Mouse (Mus musculus): ENCODE measurements around the gene Gca. TPM values are rescaled to one million over a fixed set of nuclear protein-coding genes. Genes with fewer than 3 reads are reported as not detected.
A peak's percentile ranks its signal among the peaks of the same experiment; 100 is the strongest.

Gene Gca
- 4.9 and 5.2 TPM in 2 replicates for polyA plus RNA-seq (2014; fragmentation: Nextera tagmentation; extraction: Ambion mirVana)

DNA sequence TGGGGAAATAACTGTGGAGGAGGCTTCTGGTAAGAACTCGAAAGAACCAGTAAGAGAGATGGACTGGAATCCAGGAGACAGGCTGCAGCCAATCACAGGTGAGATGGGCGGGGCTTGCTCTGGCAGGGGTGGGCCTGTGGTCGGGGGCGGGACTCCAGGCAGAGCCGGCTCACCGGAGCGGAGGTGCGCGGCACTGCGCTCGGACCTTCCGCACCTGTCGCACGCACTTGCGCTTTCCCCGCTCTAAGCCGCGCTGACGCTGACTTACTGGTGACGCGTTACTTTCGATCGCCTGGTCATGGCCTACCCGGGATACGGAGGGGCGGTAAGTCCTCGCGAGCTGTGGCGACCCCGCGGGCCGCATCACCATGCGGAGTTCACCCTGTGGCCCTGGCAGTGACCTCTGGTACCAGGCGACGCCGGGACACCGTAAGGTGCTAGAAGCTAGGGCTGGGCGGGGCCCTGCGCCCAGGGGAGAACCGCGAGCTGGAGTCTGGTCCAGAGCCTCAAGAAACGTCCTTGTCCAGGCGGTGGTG is at the start of gene Gca:
Gene Gca (plus strand): TSS at position 151 of the 536 bp plus-strand sequence.
- no peaks in the 10 kb centered on the region for H3K9me3 ChIP-seq (ENCODE audit: control insufficient read depth, low read length)
- no peak within 1 kb of the TSS for H3K27ac ChIP-seq (ENCODE audit: low read depth, low read length)
- H3K27me3 ChIP-seq (ENCODE audit: control insufficient read depth, insufficient read depth, low read length) = no peaks in the 10 kb centered on the region
- H3K9ac ChIP-seq (ENCODE audit: low read length) = peak within 1 kb of the TSS; percentile 59
- peak within 1 kb of the TSS; percentile 94 for H3K4me2 ChIP-seq (ENCODE audit: low read depth, low read length, severe bottlenecking)
- no peaks in the 10 kb centered on the region for H3K36me3 ChIP-seq (ENCODE audit: control insufficient read depth, insufficient read depth, low read length)
- peak; percentile 98 for ATAC-seq (replicated peaks; ENCODE audit: low FRiP score)
- H3K4me3 ChIP-seq (ENCODE audit: low read depth, low read length) = peak within 1 kb of the TSS; percentile 59
- peak; percentile 91 for DNase-seq (ENCODE audit: low spot score)
- no peaks in the 10 kb centered on the region for H3K4me1 ChIP-seq (replicated peaks; ENCODE audit: control insufficient read depth, insufficient read depth, low read length)
- 1% methylated on average over 43 of the region's 43 CpGs for WGBS

DNA sequence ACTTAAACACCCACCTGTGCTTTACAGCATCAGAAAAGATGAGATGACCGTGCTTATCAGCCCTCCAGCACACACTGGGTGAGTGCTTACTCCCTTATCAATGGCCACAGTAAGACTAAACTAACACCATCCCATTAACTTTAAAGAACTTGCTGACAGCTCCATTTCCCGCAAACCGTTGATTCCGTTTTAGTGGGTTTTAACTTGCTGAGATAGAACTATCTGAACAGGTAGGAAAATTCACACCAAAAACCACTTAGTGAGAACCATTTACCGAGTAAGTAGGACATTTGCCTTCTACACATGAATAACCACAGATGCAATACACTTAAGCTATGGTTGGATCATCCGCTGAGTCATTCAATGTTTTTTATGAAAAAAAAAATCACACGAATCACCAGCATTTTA is 45.1 kb upstream of the Gca start:
- Histone ChIP-seq H3K4me2 (ENCODE audit: low read depth, low read length, severe bottlenecking) (no peak overlapping the region), H3K27ac (ENCODE audit: low read depth, low read length) (no peak overlapping the region), H3K4me1 (replicated peaks; ENCODE audit: control insufficient read depth, insufficient read depth, low read length) (no peaks in the 10 kb centered on the region), H3K9me3 (ENCODE audit: control insufficient read depth, low read length) (no peaks in the 10 kb centered on the region), H3K36me3 (ENCODE audit: control insufficient read depth, insufficient read depth, low read length) (no peaks in the 10 kb centered on the region), H3K9ac (ENCODE audit: low read length) (no peak overlapping the region), H3K4me3 (ENCODE audit: low read depth, low read length) (no peak overlapping the region), H3K27me3 (ENCODE audit: control insufficient read depth, insufficient read depth, low read length) (no peaks in the 10 kb centered on the region)
- WGBS = 89% methylated on average over 7 of the region's 7 CpGs
- DNase-seq (ENCODE audit: low spot score) = no peak
- no peak for ATAC-seq (replicated peaks; ENCODE audit: low FRiP score)

DNA sequence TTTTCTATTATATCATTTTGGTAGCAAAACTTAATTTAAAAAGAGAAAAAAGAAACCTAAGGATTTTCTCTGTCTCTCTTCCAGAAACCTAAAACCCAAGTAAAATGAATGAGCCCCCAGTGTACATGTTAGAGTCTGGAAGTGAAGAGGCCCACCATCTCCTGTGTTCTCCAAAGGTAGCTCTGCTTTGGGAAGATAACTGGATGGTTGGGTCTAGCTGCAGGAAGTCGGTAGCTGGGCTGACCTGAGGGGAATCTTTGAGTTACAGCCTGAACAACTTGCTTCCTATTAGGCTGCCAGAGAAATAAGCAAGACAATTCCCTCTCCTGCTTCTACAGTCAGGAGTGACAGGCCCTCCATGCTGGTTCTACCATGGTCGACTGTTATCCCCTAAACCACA is 44.4 kb upstream of the Gca start:
- DNase-seq (ENCODE audit: low spot score) = no peak
- no peak overlapping the region for H3K4me3 ChIP-seq (ENCODE audit: low read depth, low read length)
- no peak overlapping the region for H3K27ac ChIP-seq (ENCODE audit: low read depth, low read length)
- no peak overlapping the region for H3K4me2 ChIP-seq (ENCODE audit: low read depth, low read length, severe bottlenecking)
- H3K9ac ChIP-seq (ENCODE audit: low read length) = no peak overlapping the region
- H3K27me3 ChIP-seq (ENCODE audit: control insufficient read depth, insufficient read depth, low read length) = no peaks in the 10 kb centered on the region
- no peak for ATAC-seq (replicated peaks; ENCODE audit: low FRiP score)
- no peaks in the 10 kb centered on the region for H3K36me3 ChIP-seq (ENCODE audit: control insufficient read depth, insufficient read depth, low read length)
- H3K4me1 ChIP-seq (replicated peaks; ENCODE audit: control insufficient read depth, insufficient read depth, low read length) = no peaks in the 10 kb centered on the region
- H3K9me3 ChIP-seq (ENCODE audit: control insufficient read depth, low read length) = no peaks in the 10 kb centered on the region
- 71% methylated on average over 2 of the region's 2 CpGs for WGBS

DNA sequence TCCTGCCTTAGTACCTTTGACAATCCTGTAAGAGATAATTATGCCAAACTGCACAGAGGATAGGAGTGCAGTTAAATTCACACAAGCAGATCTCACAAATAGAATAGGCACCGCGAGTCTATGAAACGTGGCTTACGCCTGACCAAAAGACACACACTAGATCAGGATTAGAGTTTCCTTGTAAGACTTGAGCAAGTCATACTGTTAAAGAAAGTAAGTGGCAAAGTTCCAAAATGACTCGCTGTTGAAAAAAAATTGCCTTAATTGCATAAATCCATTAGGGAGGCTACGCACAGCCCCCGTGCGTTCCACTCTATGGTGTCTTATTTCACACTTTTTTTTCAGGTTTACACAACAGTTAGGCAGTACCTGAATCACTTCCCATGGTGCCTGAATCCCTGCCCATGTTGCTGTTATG is 41.1 kb upstream of the Gca start:
- ATAC-seq (replicated peaks; ENCODE audit: low FRiP score) = no peak
- no peak for DNase-seq (ENCODE audit: low spot score)
- Histone ChIP-seq H3K4me2 (ENCODE audit: low read depth, low read length, severe bottlenecking) (no peak overlapping the region), H3K4me3 (ENCODE audit: low read depth, low read length) (no peak overlapping the region), H3K9me3 (ENCODE audit: control insufficient read depth, low read length) (no peaks in the 10 kb centered on the region), H3K36me3 (ENCODE audit: control insufficient read depth, insufficient read depth, low read length) (no peaks in the 10 kb centered on the region), H3K27ac (ENCODE audit: low read depth, low read length) (no peak overlapping the region), H3K27me3 (ENCODE audit: control insufficient read depth, insufficient read depth, low read length) (no peaks in the 10 kb centered on the region), H3K4me1 (replicated peaks; ENCODE audit: control insufficient read depth, insufficient read depth, low read length) (no peaks in the 10 kb centered on the region), H3K9ac (ENCODE audit: low read length) (no peak overlapping the region)
- WGBS = 90% methylated on average over 8 of the region's 8 CpGs

DNA sequence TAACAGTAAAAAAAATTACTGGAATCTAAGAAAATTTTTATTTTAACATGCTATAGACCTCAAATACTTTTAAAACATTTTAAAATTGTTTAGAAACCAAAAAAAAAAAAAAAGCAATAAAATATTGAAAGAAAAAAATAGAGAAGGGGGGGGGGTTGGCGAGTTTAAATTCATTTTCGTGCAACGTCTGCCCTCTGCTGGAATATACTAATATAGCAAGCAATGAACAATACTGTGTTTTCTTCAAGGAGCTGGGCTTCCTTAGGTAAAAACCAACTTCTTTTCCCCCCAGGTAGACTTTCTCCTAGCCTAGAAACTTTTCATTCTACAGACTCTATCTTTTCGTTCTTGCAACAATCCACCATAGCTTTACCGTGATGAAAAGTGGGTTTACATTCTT is 36.4 kb upstream of the Gca start:
- WGBS = 13% methylated on average over 5 of the region's 5 CpGs
- Histone ChIP-seq H3K4me1 (replicated peaks; ENCODE audit: control insufficient read depth, insufficient read depth, low read length) (no peaks in the 10 kb centered on the region), H3K27ac (ENCODE audit: low read depth, low read length) (no peak overlapping the region), H3K9me3 (ENCODE audit: control insufficient read depth, low read length) (no peaks in the 10 kb centered on the region), H3K36me3 (ENCODE audit: control insufficient read depth, insufficient read depth, low read length) (no peaks in the 10 kb centered on the region), H3K9ac (ENCODE audit: low read length) (no peak overlapping the region), H3K4me2 (ENCODE audit: low read depth, low read length, severe bottlenecking) (no peak overlapping the region), H3K4me3 (ENCODE audit: low read depth, low read length) (no peak overlapping the region), H3K27me3 (ENCODE audit: control insufficient read depth, insufficient read depth, low read length) (no peaks in the 10 kb centered on the region)
- ATAC-seq (replicated peaks; ENCODE audit: low FRiP score) = no peak
- DNase-seq (ENCODE audit: low spot score) = no peak

DNA sequence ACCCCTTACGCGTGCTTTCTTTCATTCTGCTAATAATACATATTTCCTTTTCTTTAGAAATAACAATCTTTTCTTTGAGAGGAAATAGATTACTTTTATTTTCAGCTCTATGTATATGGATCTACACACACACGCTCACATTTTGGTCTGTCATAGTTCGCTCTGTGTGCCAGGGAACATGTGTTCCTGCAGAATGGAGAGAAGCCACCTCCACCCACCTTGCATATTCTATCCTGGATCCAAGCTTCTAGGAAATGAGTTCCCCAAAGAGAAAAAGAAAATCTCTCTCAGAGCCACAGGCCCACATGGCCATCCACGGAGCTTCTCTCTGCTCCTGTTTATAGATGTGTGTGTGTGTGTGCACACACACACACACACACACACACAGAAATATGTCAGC is 35.7 kb upstream of the Gca start:
- no peaks in the 10 kb centered on the region for H3K36me3 ChIP-seq (ENCODE audit: control insufficient read depth, insufficient read depth, low read length)
- 90% methylated on average over 5 of the region's 5 CpGs for WGBS
- no peak overlapping the region for H3K4me3 ChIP-seq (ENCODE audit: low read depth, low read length)
- DNase-seq (ENCODE audit: low spot score) (no peak), ATAC-seq (replicated peaks; ENCODE audit: low FRiP score) (no peak)
- H3K4me2 ChIP-seq (ENCODE audit: low read depth, low read length, severe bottlenecking) = no peak overlapping the region
- H3K27ac ChIP-seq (ENCODE audit: low read depth, low read length) = no peak overlapping the region
- no peaks in the 10 kb centered on the region for H3K27me3 ChIP-seq (ENCODE audit: control insufficient read depth, insufficient read depth, low read length)
- H3K9me3 ChIP-seq (ENCODE audit: control insufficient read depth, low read length) = no peaks in the 10 kb centered on the region
- H3K9ac ChIP-seq (ENCODE audit: low read length) = no peak overlapping the region
- H3K4me1 ChIP-seq (replicated peaks; ENCODE audit: control insufficient read depth, insufficient read depth, low read length) = no peaks in the 10 kb centered on the region

DNA sequence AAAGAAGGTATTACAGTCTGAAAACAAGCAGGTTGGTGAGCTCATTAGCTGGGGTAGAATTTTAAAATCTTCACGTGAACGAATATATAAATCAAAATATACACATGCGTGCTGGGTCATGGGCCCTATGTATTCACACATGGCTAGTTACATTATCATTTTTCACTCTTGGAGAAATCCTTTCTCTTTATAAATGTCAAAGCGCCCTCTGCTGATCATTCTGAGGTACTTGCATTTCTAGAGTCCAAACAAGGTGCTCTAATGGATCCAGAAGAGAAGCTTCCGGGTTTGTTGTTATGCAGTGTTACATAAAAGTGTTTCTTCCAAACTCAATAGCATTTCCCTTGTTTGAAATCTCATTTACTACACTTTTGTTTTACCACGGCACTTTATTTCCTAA is 33.6 kb upstream of the Gca start:
- Histone ChIP-seq H3K4me1 (replicated peaks; ENCODE audit: control insufficient read depth, insufficient read depth, low read length) (no peaks in the 10 kb centered on the region), H3K9me3 (ENCODE audit: control insufficient read depth, low read length) (no peaks in the 10 kb centered on the region), H3K36me3 (ENCODE audit: control insufficient read depth, insufficient read depth, low read length) (no peaks in the 10 kb centered on the region), H3K27me3 (ENCODE audit: control insufficient read depth, insufficient read depth, low read length) (no peaks in the 10 kb centered on the region), H3K9ac (ENCODE audit: low read length) (no peak overlapping the region), H3K4me3 (ENCODE audit: low read depth, low read length) (no peak overlapping the region), H3K27ac (ENCODE audit: low read depth, low read length) (no peak overlapping the region), H3K4me2 (ENCODE audit: low read depth, low read length, severe bottlenecking) (no peak overlapping the region)
- WGBS = 27% methylated on average over 6 of the region's 6 CpGs
- DNase-seq (ENCODE audit: low spot score) (no peak), ATAC-seq (replicated peaks; ENCODE audit: low FRiP score) (no peak)

DNA sequence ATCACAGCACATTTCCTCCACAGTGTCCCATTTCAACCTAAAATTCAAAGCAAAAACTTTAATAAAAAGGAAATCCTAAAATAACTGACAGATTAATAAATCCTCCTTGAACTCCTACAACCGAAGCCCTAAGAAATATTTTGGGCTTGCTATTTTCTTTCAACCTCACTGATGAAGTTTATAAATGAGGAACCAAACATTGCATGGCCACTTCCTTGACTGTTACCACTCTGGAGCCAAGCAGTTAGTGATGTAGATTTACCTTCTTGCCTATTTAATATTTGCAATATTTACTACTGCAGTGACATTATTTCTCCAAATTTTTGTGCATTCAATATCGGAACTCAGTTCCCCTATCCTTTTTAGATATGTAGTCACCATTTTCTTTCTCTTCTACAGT is 24.2 kb upstream of the Gca start:
- 95% methylated on average over 2 of the region's 2 CpGs for WGBS
- Histone ChIP-seq H3K36me3 (ENCODE audit: control insufficient read depth, insufficient read depth, low read length) (no peaks in the 10 kb centered on the region), H3K9me3 (ENCODE audit: control insufficient read depth, low read length) (no peaks in the 10 kb centered on the region), H3K9ac (ENCODE audit: low read length) (no peak overlapping the region), H3K27ac (ENCODE audit: low read depth, low read length) (no peak overlapping the region), H3K27me3 (ENCODE audit: control insufficient read depth, insufficient read depth, low read length) (no peaks in the 10 kb centered on the region), H3K4me3 (ENCODE audit: low read depth, low read length) (no peak overlapping the region), H3K4me1 (replicated peaks; ENCODE audit: control insufficient read depth, insufficient read depth, low read length) (no peaks in the 10 kb centered on the region), H3K4me2 (ENCODE audit: low read depth, low read length, severe bottlenecking) (no peak overlapping the region)
- DNase-seq (ENCODE audit: low spot score) (no peak), ATAC-seq (replicated peaks; ENCODE audit: low FRiP score) (no peak)

All from forebrain, embryonic 11.5 days (tissue).